Mouse (Mus musculus): Measurements from ENCODE around the gene 2310022A10Rik. TPM values are rescaled to one million over a fixed set of nuclear protein-coding genes. Genes with fewer than 3 reads are reported as not detected.

2310022A10Rik gene
- polyA plus RNA-seq, 1 experiment from 2014 or later, result 34.7 TPM

DNA sequence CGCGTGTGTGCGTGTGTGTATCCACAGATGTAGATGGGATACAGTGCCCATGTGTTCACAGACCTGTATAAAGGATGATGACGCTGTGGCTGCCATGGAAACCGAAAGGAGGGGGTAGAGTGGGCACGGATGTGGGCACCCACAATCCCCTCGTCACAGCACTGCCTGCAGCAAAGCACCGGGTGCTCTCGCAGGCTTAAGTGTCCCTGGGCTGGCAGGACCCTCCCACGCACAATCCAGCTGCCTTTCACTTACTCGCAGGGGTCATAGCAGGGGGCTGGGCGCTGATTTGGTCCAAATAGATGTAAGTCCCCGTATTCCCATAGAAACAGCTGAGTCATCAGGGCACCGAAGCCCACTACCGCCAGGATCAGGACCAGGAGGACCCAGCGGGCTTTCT, 11.6 kb upstream of the 2310022A10Rik start:
- peaks cover 48% of the 10 kb centered on the region for H3K36me3 ChIP-seq
- H3K4me3 ChIP-seq (replicated peaks), result peak overlapping the region; percentile 56; the same call in 1 of the 2 replicates
- no peaks in the 10 kb centered on the region for H3K9me3 ChIP-seq
- H3K27me3 ChIP-seq, result no peaks in the 10 kb centered on the region
- ATAC-seq (ENCODE audit: insufficient number of reproducible peaks, insufficient read depth, low FRiP score, low TSS enrichment, low read depth), result no peak
- H3K4me2 ChIP-seq, result 0 out of 2 replicates have a peak overlapping the region, but pooled peaks have one; percentile 90
- no peak overlapping the region for H3K27ac ChIP-seq
- H3K4me1 ChIP-seq (replicated peaks), result peaks cover 8% of the 10 kb centered on the region
- 82% methylated on average over 16 of the region's 16 CpGs for WGBS
- H3K9ac ChIP-seq (replicated peaks), result peak overlapping the region; percentile 23; the same call in 1 of the 2 replicates

- Histone ChIP-seq H3K9ac (replicated peaks) (peak overlapping the region; percentile 77), H3K9me3 (no peaks in the 10 kb centered on the region), H3K4me1 (replicated peaks) (peaks cover 8% of the 10 kb centered on the region), H3K27ac (no peak overlapping the region), H3K4me2 (peak overlapping the region; percentile 90), H3K4me3 (replicated peaks) (peak overlapping the region; percentile 56), H3K27me3 (no peaks in the 10 kb centered on the region), H3K36me3 (peaks cover 43% of the 10 kb centered on the region)
- WGBS, result 57% methylated on average over 5 of the region's 5 CpGs
- ATAC-seq (ENCODE audit: insufficient number of reproducible peaks, insufficient read depth, low FRiP score, low TSS enrichment, low read depth), result no peak
These were observed 11.1 kb upstream of the 2310022A10Rik start for GRCm38 (mm10) chr7:27541922-27542321.

DNA sequence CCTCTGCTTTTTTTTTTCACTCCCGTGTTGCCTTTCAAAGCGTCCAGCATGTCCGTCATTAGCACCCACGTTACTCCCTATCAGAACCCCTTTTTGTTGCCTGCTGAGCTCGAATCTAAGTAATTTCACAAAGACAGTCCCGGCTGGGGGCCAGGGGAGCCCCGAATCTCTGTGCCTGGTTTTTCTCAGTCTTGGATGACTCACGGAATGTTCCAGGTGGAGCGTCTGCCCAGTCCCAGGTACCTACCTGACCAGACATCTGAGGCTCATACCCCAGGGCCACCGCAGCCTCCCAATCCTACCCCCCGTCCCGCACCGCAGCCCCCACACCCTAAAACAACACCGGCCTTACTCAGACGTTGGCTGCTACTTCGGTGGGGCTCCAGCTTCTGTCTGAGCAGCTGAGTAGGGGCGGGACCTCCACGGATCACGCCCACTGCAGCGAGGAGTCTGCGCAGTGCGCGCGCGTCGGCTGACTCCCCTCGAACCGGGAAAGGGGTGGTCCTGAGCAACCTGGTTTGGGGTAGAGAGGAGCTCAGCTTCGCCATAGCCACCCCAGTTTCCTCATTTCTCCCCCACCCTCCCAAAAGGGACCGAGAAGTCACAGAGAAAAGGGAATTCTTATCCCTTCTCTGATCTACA, 10.5 kb upstream of the 2310022A10Rik start:
- Histone ChIP-seq H3K27me3 (no peaks in the 10 kb centered on the region), H3K4me2 (peak overlapping the region; percentile 90), H3K9ac (replicated peaks) (peak overlapping the region; percentile 77), H3K4me1 (replicated peaks) (peaks cover 8% of the 10 kb centered on the region), H3K27ac (no peak overlapping the region), H3K4me3 (replicated peaks) (peak overlapping the region; percentile 56), H3K9me3 (no peaks in the 10 kb centered on the region), H3K36me3 (peaks cover 38% of the 10 kb centered on the region)
- ATAC-seq (ENCODE audit: insufficient number of reproducible peaks, insufficient read depth, low FRiP score, low TSS enrichment, low read depth), result peak; percentile 92
- WGBS, result 3% methylated on average over 30 of the region's 30 CpGs

- H3K4me3 ChIP-seq (replicated peaks), result peak overlapping the region; percentile 56
- H3K27me3 ChIP-seq, result no peaks in the 10 kb centered on the region
- H3K9ac ChIP-seq (replicated peaks), result 0 out of 2 replicates have a peak overlapping the region, but pooled peaks have one; percentile 77
- H3K4me1 ChIP-seq (replicated peaks), result peaks cover 8% of the 10 kb centered on the region
- no peak for ATAC-seq (ENCODE audit: insufficient number of reproducible peaks, insufficient read depth, low FRiP score, low TSS enrichment, low read depth)
- peak overlapping the region; percentile 90 for H3K4me2 ChIP-seq
- H3K9me3 ChIP-seq, result no peaks in the 10 kb centered on the region
- peaks cover 32% of the 10 kb centered on the region for H3K36me3 ChIP-seq
- 61% methylated on average over 6 of the region's 6 CpGs for WGBS
- H3K27ac ChIP-seq, result no peak overlapping the region
These were observed 10.0 kb upstream of the 2310022A10Rik start for GRCm38 (mm10) chr7:27543065-27543464.

DNA sequence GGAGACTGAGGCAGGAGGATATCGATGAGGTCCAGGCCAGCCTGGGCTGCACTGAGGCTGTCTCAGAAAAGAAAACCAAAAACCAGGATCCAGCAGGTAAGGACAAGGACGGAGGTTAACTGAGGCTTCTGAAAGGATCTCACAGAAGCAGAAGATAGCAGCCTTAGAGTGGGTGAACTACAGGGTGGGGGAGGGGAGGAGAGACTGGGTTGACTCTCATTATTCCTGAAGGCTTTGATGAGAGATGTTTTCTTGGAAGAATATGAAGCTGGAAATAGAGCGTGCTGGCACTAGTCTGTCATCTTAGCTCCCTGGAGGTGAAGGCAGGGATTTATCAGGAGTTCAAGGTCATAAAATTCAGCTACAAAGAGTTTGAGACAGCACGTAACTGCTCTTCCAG, 9.2 kb upstream of the 2310022A10Rik start:
- Histone ChIP-seq H3K4me1 (replicated peaks) (peaks cover 8% of the 10 kb centered on the region), H3K4me3 (replicated peaks) (no peak overlapping the region), H3K4me2 (no peak overlapping the region), H3K27me3 (no peaks in the 10 kb centered on the region), H3K36me3 (peaks cover 26% of the 10 kb centered on the region; the same call in 1 of the 2 replicates), H3K9ac (replicated peaks) (no peak overlapping the region), H3K9me3 (no peaks in the 10 kb centered on the region), H3K27ac (no peak overlapping the region)
- ATAC-seq (ENCODE audit: insufficient number of reproducible peaks, insufficient read depth, low FRiP score, low TSS enrichment, low read depth), result no peak
- 76% methylated on average over 4 of the region's 4 CpGs for WGBS

DNA sequence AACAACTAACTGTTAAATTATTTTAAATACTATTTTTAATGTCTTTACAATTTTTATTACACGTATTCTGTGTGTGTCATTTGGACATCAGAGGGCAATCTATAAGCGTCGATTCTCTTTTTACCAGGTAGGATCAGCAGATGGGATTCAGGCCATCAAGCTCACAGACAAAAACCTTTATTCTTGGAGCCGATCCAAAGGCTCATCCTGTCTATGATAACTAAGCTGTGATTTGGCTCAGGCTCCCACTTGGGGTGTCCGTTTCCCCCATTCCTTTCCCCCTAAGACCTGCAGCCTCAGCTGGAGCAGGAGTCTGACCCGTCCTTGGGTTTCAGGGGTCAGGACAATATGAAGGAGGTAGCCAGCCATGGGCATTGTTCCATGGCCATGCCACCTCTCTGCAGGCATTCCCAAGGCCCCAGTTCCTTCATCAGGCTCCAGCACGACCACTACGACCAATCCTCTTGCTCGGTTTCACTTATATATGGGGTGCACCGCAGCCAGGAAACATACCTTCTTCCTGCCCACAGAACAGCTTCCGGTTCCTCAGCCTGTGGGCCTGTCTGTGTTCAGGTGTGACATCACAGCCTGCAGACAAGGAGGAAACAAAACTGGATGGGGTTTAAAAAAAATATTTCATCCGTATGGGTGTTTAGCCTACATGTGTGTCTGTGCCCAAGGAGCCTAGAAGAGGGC, 8.2 kb upstream of the 2310022A10Rik start:
- Histone ChIP-seq H3K9ac (replicated peaks) (no peak overlapping the region), H3K9me3 (no peaks in the 10 kb centered on the region)
- 86% methylated on average over 12 of the region's 12 CpGs for WGBS

GRCm38 (mm10) chr7:27549597-27549996, 3.4 kb upstream of the 2310022A10Rik start:
- whole genome bisulfite sequencing, result 78% methylated on average over 6 of the region's 6 CpGs
- Histone ChIP-seq H3K9ac (replicated peaks) (no peak overlapping the region), H3K9me3 (no peaks in the 10 kb centered on the region), H3K4me3 (replicated peaks) (no peak overlapping the region), H3K4me1 (replicated peaks) (peaks cover 16% of the 10 kb centered on the region), H3K27me3 (no peaks in the 10 kb centered on the region), H3K4me2 (no peak overlapping the region), H3K27ac (no peak overlapping the region), H3K36me3 (no peaks in the 10 kb centered on the region)
- no peak for ATAC-seq (ENCODE audit: insufficient number of reproducible peaks, insufficient read depth, low FRiP score, low TSS enrichment, low read depth)

More for the DNA sequence above, 8.2 kb upstream of the 2310022A10Rik start:
- Histone ChIP-seq H3K4me3 (replicated peaks) (no peak overlapping the region), H3K27ac (no peak overlapping the region), H3K27me3 (no peaks in the 10 kb centered on the region), H3K4me1 (replicated peaks) (peaks cover 8% of the 10 kb centered on the region), H3K4me2 (no peak overlapping the region), H3K36me3 (peaks cover 17% of the 10 kb centered on the region; the same call in 1 of the 2 replicates)
- ATAC-seq (ENCODE audit: insufficient number of reproducible peaks, insufficient read depth, low FRiP score, low TSS enrichment, low read depth), result no peak

DNA sequence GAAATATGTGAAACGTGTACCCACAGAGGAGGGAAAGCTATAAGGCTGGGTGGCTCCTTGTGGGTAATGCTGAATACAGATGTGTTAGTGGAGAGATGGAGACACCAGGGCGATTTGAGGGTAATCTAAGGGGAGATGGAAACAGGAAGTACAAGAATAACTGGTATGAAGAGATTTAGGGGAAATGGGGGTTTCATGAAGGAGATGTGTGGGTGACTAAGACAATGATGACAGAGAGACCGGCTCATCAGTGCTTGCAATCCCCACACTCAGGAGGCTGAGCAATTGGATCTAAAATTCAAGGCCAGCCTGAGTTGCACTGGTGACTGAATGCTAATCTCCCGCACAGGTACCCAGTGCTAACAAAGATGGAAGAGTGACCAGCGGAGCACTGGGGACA, 963 bp upstream of the 2310022A10Rik start:
- Histone ChIP-seq H3K9ac (replicated peaks) (no peak overlapping the region), H3K4me2 (peak overlapping the region; percentile 77), H3K9me3 (no peaks in the 10 kb centered on the region), H3K27me3 (no peaks in the 10 kb centered on the region), H3K4me1 (replicated peaks) (peaks cover 16% of the 10 kb centered on the region), H3K36me3 (peaks cover 11% of the 10 kb centered on the region), H3K27ac (no peak overlapping the region), H3K4me3 (replicated peaks) (peak overlapping the region; percentile 70)
- 54% methylated on average over 5 of the region's 5 CpGs for WGBS
- ATAC-seq (ENCODE audit: insufficient number of reproducible peaks, insufficient read depth, low FRiP score, low TSS enrichment, low read depth), result no peak

- H3K9ac ChIP-seq (replicated peaks), result no peak overlapping the region
- 77% methylated on average over 8 of the region's 8 CpGs for WGBS
- H3K4me3 ChIP-seq (replicated peaks), result no peak overlapping the region
- H3K4me1 ChIP-seq (replicated peaks), result no peaks in the 10 kb centered on the region
- H3K9me3 ChIP-seq, result no peaks in the 10 kb centered on the region
- H3K4me2 ChIP-seq, result no peak overlapping the region
- H3K36me3 ChIP-seq, result peaks cover 81% of the 10 kb centered on the region
- H3K27ac ChIP-seq, result no peak overlapping the region
- ATAC-seq (ENCODE audit: insufficient number of reproducible peaks, insufficient read depth, low FRiP score, low TSS enrichment, low read depth), result no peak
- H3K27me3 ChIP-seq, result no peaks in the 10 kb centered on the region
These were observed 7.4 kb downstream of the 2310022A10Rik start for GRCm38 (mm10) chr7:27560291-27560887.

DNA sequence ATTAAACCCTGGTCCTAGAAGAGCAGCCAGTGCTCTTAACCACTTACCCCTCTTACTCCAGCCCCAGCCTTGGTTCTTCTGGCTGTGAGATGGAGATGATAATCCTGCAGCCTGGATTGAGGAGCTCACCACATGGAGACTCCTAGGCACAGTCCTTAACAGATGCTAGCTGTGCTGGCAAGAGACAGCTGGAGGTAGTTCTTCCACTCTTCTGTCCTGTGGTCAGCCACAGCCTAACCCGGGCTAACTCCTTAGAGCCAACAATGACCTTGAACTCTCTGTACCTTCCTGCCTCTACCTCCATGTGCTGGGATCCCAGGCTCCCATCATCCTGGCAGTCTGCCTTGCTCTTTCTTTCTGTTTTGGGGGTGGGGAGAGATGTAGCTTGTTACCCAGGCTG, 7.9 kb downstream of the 2310022A10Rik start:
- Histone ChIP-seq H3K4me3 (replicated peaks) (no peak overlapping the region), H3K4me2 (no peak overlapping the region), H3K9ac (replicated peaks) (no peak overlapping the region), H3K36me3 (peaks cover 83% of the 10 kb centered on the region), H3K9me3 (no peaks in the 10 kb centered on the region), H3K27me3 (no peaks in the 10 kb centered on the region), H3K27ac (no peak overlapping the region), H3K4me1 (replicated peaks) (no peaks in the 10 kb centered on the region)
- 82% methylated on average over 1 of the region's 1 CpGs for WGBS
- no peak for ATAC-seq (ENCODE audit: insufficient number of reproducible peaks, insufficient read depth, low FRiP score, low TSS enrichment, low read depth)

- 88% methylated on average over 5 of the region's 5 CpGs for WGBS
- no peak for ATAC-seq (ENCODE audit: insufficient number of reproducible peaks, insufficient read depth, low FRiP score, low TSS enrichment, low read depth)
- Histone ChIP-seq H3K4me2 (no peak overlapping the region), H3K27me3 (no peaks in the 10 kb centered on the region), H3K9me3 (no peaks in the 10 kb centered on the region), H3K4me1 (replicated peaks) (no peaks in the 10 kb centered on the region), H3K27ac (no peak overlapping the region), H3K9ac (replicated peaks) (no peak overlapping the region), H3K36me3 (peaks cover 88% of the 10 kb centered on the region), H3K4me3 (replicated peaks) (no peak overlapping the region)
These were observed 16.7 kb downstream of the 2310022A10Rik start for GRCm38 (mm10) chr7:27569580-27570224.

Data from limb, embryonic 12.5 days (tissue).